In genomic region chr12:103656848-103657626, GRCm38 (mm10) we compare ENCODE assay signal across 20 mouse cellular contexts. TPM values are rescaled to one million over a fixed set of nuclear protein-coding genes. Genes with fewer than 3 reads are reported as not detected.
DNase-seq lines count a peak whose midpoint lies in the region; ATAC-seq and TF ChIP-seq lines count a peak whose summit lies in the region.
"Had no signal": no experiment of that assay in that cellular context is flagged by ENCODE, and none has a peak within 500 bp of the region (broad histone marks: within the 10 kb centered on the region; RNA-seq: fewer than 3 reads in every experiment).

Serpina6 (minus strand) TSS chr12:103657212.

- no peak within 1 kb of the TSS for H3K4me3 ChIP-seq in heart, embryonic 11.5 days (ENCODE audit: low read depth, low read length)
- no peak within 1 kb of the TSS for H3K4me3 ChIP-seq in stomach, embryonic 15.5 days (replicated peaks)
- no peak within 1 kb of the TSS for H3K4me3 ChIP-seq in stomach, postnatal 0 days (ENCODE audit: low read depth, low read length)
- peak within 1 kb of the TSS; percentile 40 for H3K4me3 ChIP-seq in liver, embryonic 11.5 days (ENCODE audit: low read depth, low read length)
- H3K4me3 ChIP-seq: heart, embryonic 15.5 days had no signal

- no peak for TF ChIP-seq CTCF in stomach, postnatal 0 days (IDR thresholded peaks at IDR 0.05; ENCODE audit: low read depth)

- H3K27me3 ChIP-seq in heart, embryonic 11.5 days (ENCODE audit: control insufficient read depth, insufficient read depth, low read length), result no peaks in the 10 kb centered on the region
- H3K27me3 ChIP-seq in stomach, embryonic 15.5 days (replicated peaks), result no peaks in the 10 kb centered on the region
- H3K27me3 ChIP-seq in stomach, postnatal 0 days (ENCODE audit: control insufficient read depth, insufficient read depth, low read length), result no peaks in the 10 kb centered on the region
- no peaks in the 10 kb centered on the region for H3K27me3 ChIP-seq in liver, embryonic 11.5 days (replicated peaks; ENCODE audit: control insufficient read depth, insufficient read depth, low read length)
- H3K27me3 ChIP-seq: heart, embryonic 15.5 days had no signal

- H3K4me2 ChIP-seq in heart, embryonic 11.5 days, result no peak within 1 kb of the TSS
- no peak within 1 kb of the TSS; the same call in 1 of the 2 replicates for H3K4me2 ChIP-seq in stomach, embryonic 15.5 days
- H3K4me2 ChIP-seq in stomach, postnatal 0 days (replicated peaks; ENCODE audit: low read depth), result no peak within 1 kb of the TSS
- H3K4me2 ChIP-seq in liver, embryonic 11.5 days, result peak within 1 kb of the TSS; percentile 57
- H3K4me2 ChIP-seq: heart, embryonic 15.5 days; hindbrain, embryonic 14.5 days had no signal

- no peak for TF ChIP-seq EP300 in stomach, postnatal 0 days (optimal IDR thresholded peaks at IDR 0.05)

- 70% methylated on average over 9 of the region's 9 CpGs for WGBS in heart, embryonic 11.5 days (ENCODE audit: insufficient replicate concordance)
- 65% methylated on average over 9 of the region's 9 CpGs for WGBS in stomach, embryonic 15.5 days
- WGBS in stomach, postnatal 0 days, result 59% methylated on average over 9 of the region's 9 CpGs
- 64% methylated on average over 9 of the region's 9 CpGs for WGBS in liver, embryonic 11.5 days

- no peaks in the 10 kb centered on the region for H3K36me3 ChIP-seq in heart, embryonic 11.5 days (ENCODE audit: control insufficient read depth, insufficient read depth, low read length)
- H3K36me3 ChIP-seq in stomach, embryonic 15.5 days, result no peaks in the 10 kb centered on the region
- H3K36me3 ChIP-seq in stomach, postnatal 0 days (ENCODE audit: control insufficient read depth, insufficient read depth, low read length), result no peaks in the 10 kb centered on the region
- H3K36me3 ChIP-seq in liver, embryonic 11.5 days (ENCODE audit: control insufficient read depth, insufficient read depth, low read length), result no peaks in the 10 kb centered on the region
- H3K36me3 ChIP-seq: heart, embryonic 15.5 days had no signal

- ATAC-seq in heart, embryonic 11.5 days (replicated peaks; ENCODE audit: insufficient number of reproducible peaks, low FRiP score, low TSS enrichment), result no peak
- peak; percentile 46; the same call in 1 of the 2 replicates for ATAC-seq in stomach, embryonic 15.5 days (ENCODE audit: insufficient read depth, low FRiP score, low read depth)
- ATAC-seq in stomach, postnatal 0 days (ENCODE audit: low FRiP score, low TSS enrichment), result no peak
- ATAC-seq in liver, embryonic 11.5 days (replicated peaks; ENCODE audit: low FRiP score), result 0 out of 2 replicates have a peak, but pooled peaks have one; percentile 16
- ATAC-seq: CD4-positive, CD25-positive, alpha-beta regulatory T cell, adult 4 months had no signal

- DNase-seq in heart, postnatal 36 days, result no peak
- no peak for DNase-seq in stomach, postnatal 0 days (ENCODE audit: low spot score)
- DNase-seq in liver, embryonic 11.5 days (ENCODE audit: low spot score), result no peak
- DNase-seq in right cerebral cortex, adult 18-20 months, result no peak
- DNase-seq in urinary bladder, adult 2 months (ENCODE audit: low spot score), result no peak
- DNase-seq: cerebellum, adult 11-12 months; cerebellum, postnatal 36 days; gastrocnemius, postnatal 10 days; lung, adult 18-20 months; midbrain, embryonic 14.5 days; right cerebral cortex, postnatal 14 days had no signal

- no peaks in the 10 kb centered on the region for H3K9me3 ChIP-seq in heart, embryonic 11.5 days (replicated peaks; ENCODE audit: control insufficient read depth, low read length)
- no peaks in the 10 kb centered on the region for H3K9me3 ChIP-seq in stomach, embryonic 15.5 days
- no peaks in the 10 kb centered on the region for H3K9me3 ChIP-seq in stomach, postnatal 0 days (ENCODE audit: control insufficient read depth, low read length)
- H3K9me3 ChIP-seq in liver, embryonic 11.5 days (ENCODE audit: control insufficient read depth, low read length), result no peaks in the 10 kb centered on the region
- H3K9me3 ChIP-seq: heart, embryonic 15.5 days had no signal

- H3K27ac ChIP-seq in heart, embryonic 11.5 days (ENCODE audit: low read depth, low read length), result no peak within 1 kb of the TSS
- H3K27ac ChIP-seq in stomach, embryonic 15.5 days, result no peak within 1 kb of the TSS
- H3K27ac ChIP-seq in stomach, postnatal 0 days (replicated peaks), result no peak within 1 kb of the TSS
- H3K27ac ChIP-seq in liver, embryonic 11.5 days (ENCODE audit: low read depth, low read length), result peak within 1 kb of the TSS; percentile 60
- H3K27ac ChIP-seq: heart, embryonic 15.5 days; hindbrain, embryonic 14.5 days; macrophage had no signal

- H3K4me1 ChIP-seq in heart, embryonic 11.5 days (ENCODE audit: control insufficient read depth, insufficient read depth, low read length), result no peaks in the 10 kb centered on the region
- no peaks in the 10 kb centered on the region for H3K4me1 ChIP-seq in stomach, embryonic 15.5 days
- no peaks in the 10 kb centered on the region for H3K4me1 ChIP-seq in stomach, postnatal 0 days (replicated peaks; ENCODE audit: control insufficient read depth, insufficient read depth)
- no peaks in the 10 kb centered on the region for H3K4me1 ChIP-seq in liver, embryonic 11.5 days (replicated peaks; ENCODE audit: control insufficient read depth, insufficient read depth, low read length)
- H3K4me1 ChIP-seq: heart, embryonic 15.5 days had no signal

- H3K9ac ChIP-seq in heart, embryonic 11.5 days (ENCODE audit: low read depth, low read length), result no peak within 1 kb of the TSS
- no peak within 1 kb of the TSS for H3K9ac ChIP-seq in stomach, embryonic 15.5 days
- H3K9ac ChIP-seq in stomach, postnatal 0 days (ENCODE audit: low read length), result no peak within 1 kb of the TSS
- H3K9ac ChIP-seq in liver, embryonic 11.5 days (ENCODE audit: low read depth, low read length), result peak within 1 kb of the TSS; percentile 62
- H3K9ac ChIP-seq: heart, embryonic 15.5 days; hindbrain, embryonic 14.5 days had no signal

- intact Hi-C loops in heart, postnatal 36 days (cut with DNase I), result no loop called here

RNA-seq across cellular contexts. Expression of gene Serpina6, which starts in this region (rescaled TPM):
- 3.3 and 18.3 TPM in 2 replicates for polyA plus RNA-seq in heart, embryonic 11.5 days (2014; fragmentation: Nextera tagmentation; extraction: Ambion mirVana)
- total RNA-seq in heart, postnatal 36 days (2021), result not detected
- polyA plus RNA-seq in stomach, embryonic 15.5 days (2015; fragmentation: Nextera tagmentation; extraction: Ambion mirVana), result 300 and 304 TPM in 2 replicates
- 0.22 TPM in 1 of 2 replicates, not detected in the other for polyA plus RNA-seq in stomach, postnatal 0 days (2015; fragmentation: Nextera tagmentation; extraction: Ambion mirVana)
- 847 and 933 TPM in 2 replicates for polyA plus RNA-seq in liver, embryonic 11.5 days (2014; fragmentation: Nextera tagmentation; extraction: Ambion mirVana)
- not detected in 2 replicates for polyA plus RNA-seq in urinary bladder, adult 2 months (2012; rRNA removed)
- total RNA-seq: layer of hippocampus, postnatal 14 days; left cerebral cortex, postnatal 25 days; MEL had no signal
- polyA plus RNA-seq: CD4-positive, CD25-positive, alpha-beta regulatory T cell, adult 4 months; hindbrain, embryonic 14.5 days; macrophage; midbrain, embryonic 14.5 days had no signal

Comparison
In these comparisons a context has a peak if more than half of its experiments do, and no peak if none do; other contexts are left out.
1. ATAC-seq: peak in stomach, embryonic 15.5 days (single experiment) and liver, embryonic 11.5 days (single experiment); none in heart, embryonic 11.5 days (single experiment) and stomach, postnatal 0 days (single experiment).